Mouse (Mus musculus) adrenal gland, postnatal 14 days (tissue): ENCODE data around the gene Amigo2. TPM values are rescaled to one million over a fixed set of nuclear protein-coding genes. Genes with fewer than 3 reads are reported as not detected.

Experiments used
- DNase-seq: peaks from one replicate; pipeline ENCODE4 v3.0.0; 2021; ENCODE audit warnings: mixed read lengths
- long read RNA-seq, 2 experiments: library from polyadenylated mRNA; stranded (forward); transcript quantifications; one replicate each; pipeline ENCODE4 v2.0.0; 2021
- total RNA-seq: library from RNA; stranded (reverse); gene quantifications from 2 replicates; pipeline ENCODE4 v1.2.3, GENCODE M21; 2021

Amigo2 gene
- total RNA-seq, result 10.2 and 11.2 TPM in 2 replicates
- long read RNA-seq, experiment 1, transcript Amigo2-202 (1 exons, 2,998 nt), result minor isoform, 9 of 35 reads
- long read RNA-seq, experiment 1, transcript Amigo2-201 (2 exons, 2,801 nt), result major isoform, 10 of 35 reads
- long read RNA-seq, experiment 1, partial matches to known transcripts, result 0 of 35 reads
- long read RNA-seq, experiment 1, other reads (novel, unspliced or antisense), result 16 of 35 reads
- long read RNA-seq, experiment 2, transcript Amigo2-202 (1 exons, 2,998 nt), result major isoform, 5 of 21 reads
- long read RNA-seq, experiment 2, partial matches to known transcripts, result 0 of 21 reads
- long read RNA-seq, experiment 2, other reads (novel, unspliced or antisense), result 12 of 21 reads

DNA sequence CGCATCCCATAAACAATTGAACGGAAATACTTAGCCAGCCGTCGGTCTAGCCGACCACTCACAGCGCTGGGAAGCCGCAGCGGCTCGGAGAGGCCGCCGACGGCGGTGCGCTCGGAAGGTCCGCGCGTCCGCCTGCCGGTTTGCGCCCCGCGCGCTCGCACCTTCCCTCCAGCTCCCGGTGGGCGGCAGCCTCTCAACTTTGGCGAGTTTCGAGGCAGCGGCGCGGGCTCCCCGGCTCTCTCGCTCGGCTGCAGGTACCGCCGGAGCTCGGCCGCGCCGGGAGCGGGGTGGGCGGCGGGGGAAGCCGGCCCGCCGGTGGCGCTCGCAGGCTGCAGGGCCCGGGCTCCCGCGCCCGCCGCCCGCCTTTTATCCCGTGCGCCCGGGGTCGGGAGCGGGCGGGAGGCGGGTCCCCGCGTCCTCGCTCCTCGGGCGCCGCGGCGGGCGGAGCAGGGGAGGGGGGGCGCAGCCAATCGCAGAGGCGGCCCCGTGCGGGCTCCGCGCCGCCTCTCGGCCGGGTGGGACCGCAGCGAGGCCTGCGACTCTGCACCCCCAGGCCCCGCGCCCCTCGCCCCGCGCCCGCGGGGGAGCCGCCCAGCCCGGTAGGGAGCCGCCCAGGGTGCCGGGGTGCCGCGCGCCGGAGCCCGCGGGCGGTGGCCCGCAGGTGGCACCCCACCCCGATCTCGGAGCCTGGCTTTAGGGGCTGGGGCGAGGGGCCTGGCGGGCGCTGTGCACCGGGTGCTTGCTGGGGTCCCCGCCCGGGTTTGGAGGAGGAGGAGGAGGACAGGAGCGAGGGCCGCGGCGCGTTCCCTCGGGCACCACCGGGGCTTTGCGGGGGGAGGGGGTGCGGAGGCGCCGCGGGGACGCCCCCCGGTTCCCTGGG lies at the start of gene Amigo2, which contains the start of gene Pced1b:
Amigo2 (minus strand) TSS at position 377 of the 880 bp plus-strand sequence.
Pced1b (plus strand) TSS at position 197 of the 880 bp plus-strand sequence.
- DNase-seq, result peak; percentile 81

- DNase-seq, result peak; percentile 76
These were observed 44.4 kb upstream of the Amigo2 start for GRCm38 (mm10) chr15:97291291-97292050.

- no peak for DNase-seq
These were observed 43.3 kb upstream of the Amigo2 start for GRCm38 (mm10) chr15:97290351-97290750.

GRCm38 (mm10) chr15:97289176-97289575 lies 42.1 kb upstream of the Amigo2 start:
- no peak for DNase-seq

- no peak for DNase-seq
These were observed 41.6 kb upstream of the Amigo2 start for GRCm38 (mm10) chr15:97288690-97289089.

GRCm38 (mm10) chr15:97287436-97288143 lies 40.5 kb upstream of the Amigo2 start:
- no peak for DNase-seq

GRCm38 (mm10) chr15:97286731-97287130 lies 39.6 kb upstream of the Amigo2 start:
- peak; percentile 24 for DNase-seq

- no peak for DNase-seq
These were observed 38.7 kb upstream of the Amigo2 start for GRCm38 (mm10) chr15:97285665-97286212.

DNA sequence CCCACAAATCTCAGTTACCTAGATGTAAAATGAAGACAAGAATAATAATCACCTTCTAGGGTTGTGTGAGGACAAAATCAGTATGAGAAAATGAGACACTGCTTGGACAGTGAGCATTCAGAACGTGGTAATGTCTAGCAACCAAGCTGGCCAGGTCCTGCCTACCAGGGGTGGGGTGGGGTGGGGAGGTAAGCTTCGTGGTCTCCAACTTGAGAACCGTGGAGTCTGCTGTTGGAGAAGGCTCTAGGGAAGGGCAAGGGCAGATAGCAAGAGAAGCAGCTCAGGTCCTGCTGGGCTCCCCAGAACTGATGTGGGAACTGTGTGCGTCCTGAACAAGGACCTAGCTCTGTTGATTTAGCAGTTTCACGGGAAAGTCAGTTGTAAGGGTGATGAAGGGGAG lies 37.1 kb upstream of the Amigo2 start:
- DNase-seq, result no peak

DNA sequence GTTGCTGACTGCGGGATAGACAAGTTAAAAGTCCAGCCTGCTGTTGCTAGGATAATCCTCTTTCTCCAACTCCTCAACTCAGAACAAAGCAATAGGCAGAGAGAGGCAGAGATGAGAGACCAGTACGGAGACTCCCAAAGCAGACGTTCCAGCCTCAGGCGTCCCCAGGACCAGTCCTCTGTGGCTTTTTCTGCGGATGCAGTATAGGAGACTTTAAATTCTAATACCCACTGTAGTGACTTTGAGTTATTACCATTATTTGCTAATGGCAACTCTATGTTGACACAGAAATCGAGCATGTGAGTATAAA lies 35.4 kb upstream of the Amigo2 start:
- DNase-seq, result no peak

GRCm38 (mm10) chr15:97281712-97282571 lies 34.9 kb upstream of the Amigo2 start:
- no peak for DNase-seq

DNA sequence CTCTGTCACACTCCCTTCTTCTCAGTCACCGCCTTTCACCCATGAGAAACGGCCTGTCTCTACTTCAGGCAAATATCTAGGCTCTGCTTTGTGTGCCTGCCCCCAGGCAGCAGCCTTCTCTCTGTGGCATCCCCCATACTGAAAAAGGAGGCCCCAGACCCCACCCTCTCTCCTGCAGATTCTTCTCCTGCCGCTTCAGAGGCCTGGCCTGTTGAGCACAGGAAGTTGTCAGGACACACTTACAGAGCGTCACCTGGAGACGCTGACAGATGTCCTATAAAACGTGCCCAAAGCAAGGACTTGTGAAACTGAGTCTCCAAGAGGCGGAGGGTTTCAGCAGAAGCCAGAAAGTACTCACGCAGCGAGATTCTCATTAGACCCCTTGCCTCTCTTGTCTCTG lies 33.7 kb upstream of the Amigo2 start:
- DNase-seq, result no peak

DNA sequence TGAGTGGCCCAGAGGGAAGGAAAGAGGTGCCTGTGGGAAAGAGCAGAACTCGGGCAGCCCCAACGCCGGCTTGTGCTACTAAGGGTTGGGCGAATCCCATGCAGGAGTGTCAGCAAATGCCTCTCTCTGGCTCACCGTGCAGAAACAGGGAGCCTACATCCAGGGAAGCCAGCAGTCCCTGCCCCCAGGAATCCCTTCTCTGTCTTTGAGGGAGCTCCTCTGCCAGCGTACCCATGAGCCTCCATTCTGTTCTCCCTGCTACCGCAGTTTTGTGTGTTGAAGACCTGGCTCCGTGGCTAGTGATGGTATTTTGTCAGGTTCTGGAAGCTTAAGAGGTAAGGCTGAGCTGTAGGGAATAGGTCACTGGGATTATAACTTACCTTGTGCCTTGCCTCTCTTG lies 33.0 kb upstream of the Amigo2 start:
- DNase-seq, result no peak

DNA sequence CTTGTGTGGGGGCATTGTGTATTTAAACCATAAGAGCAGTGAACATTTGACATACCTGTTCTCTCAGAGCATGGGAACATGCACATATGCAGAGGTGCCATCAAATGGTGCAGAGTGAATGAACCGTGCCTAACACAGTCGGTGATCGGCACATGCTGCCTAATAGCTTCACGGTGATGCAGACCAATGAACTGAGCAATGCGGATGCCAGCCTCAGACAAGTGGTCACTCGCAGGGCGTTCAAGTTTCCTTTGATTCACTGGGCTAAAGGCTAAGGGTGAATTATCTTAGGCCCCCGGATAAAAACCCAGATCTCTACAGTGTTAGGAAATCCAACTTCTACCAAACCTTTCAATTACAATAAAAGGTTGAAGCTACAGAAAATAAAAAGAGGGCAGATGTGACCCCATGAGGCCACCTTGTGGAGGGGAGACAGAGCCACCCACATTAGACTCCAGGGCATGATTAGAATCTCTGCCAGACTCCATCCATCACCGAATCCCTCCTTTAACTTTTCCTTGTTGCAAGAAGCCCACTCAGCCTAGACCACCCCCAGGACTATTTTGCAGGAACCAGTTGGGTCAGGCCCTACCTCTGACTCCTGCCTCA lies 31.4 kb upstream of the Amigo2 start:
- no peak for DNase-seq

DNA sequence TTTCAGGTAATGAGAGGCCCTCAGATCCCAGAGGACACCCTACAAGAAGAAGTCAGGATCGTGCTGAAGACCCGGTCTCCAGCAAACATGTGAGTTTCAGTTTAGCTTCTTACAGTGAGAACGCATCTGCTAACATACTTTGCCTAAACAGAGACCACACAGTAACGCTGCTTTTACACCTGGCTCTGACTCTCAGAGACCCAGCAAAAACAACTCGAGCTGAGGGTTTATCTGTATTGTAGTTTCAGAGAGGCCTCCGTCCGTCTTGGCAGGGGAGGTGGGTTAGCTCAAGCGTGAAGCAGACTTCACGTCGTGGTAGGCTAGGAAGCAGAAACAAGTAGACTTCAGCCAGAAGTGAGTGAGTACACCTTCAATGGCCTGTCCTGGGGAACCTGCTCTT lies 30.2 kb upstream of the Amigo2 start:
- no peak for DNase-seq

- DNase-seq, result peak; percentile 46
These were observed 29.6 kb upstream of the Amigo2 start for GRCm38 (mm10) chr15:97276660-97277153.

DNA sequence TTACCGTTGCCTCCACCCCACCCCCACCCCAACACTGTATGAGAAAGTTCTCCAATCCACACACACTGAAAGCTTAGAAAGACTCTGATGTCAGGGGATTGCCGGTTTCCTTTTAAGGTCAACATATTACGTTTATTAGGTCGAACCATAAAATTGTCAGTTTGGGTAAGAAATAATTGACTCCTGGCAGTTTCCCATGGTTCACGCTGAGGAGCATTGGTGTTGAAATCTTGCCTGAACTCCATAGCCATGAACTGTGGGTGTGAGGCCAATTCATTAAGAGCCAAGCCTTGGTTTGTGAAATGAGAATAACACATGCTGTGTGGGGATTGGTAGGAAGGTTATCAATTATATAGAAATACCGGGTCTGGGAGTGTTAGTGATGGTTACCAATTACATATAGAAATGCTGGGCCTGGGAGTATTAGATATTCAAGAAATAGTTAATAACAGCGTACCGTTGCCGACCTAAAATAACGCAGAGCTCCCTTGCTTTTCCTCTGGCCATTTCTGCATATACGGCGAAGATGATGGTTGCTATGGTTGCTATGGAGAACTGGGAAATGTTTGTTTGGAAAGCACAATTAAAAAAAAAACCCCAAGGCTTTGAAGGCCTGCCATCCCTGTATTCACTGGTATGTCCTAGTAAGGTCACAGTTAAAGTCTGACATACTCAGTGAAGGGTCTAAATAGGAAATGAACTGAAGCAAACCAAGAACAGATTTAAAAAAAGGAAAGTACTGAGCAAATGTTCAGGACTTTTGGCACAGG lies 28.7 kb upstream of the Amigo2 start:
- peak; percentile 20 for DNase-seq

- no peak for DNase-seq
These were observed 25.7 kb upstream of the Amigo2 start for GRCm38 (mm10) chr15:97272831-97273230.

- DNase-seq, result no peak
These were observed 25.1 kb upstream of the Amigo2 start for GRCm38 (mm10) chr15:97271985-97272697.
